ENCODE assay signal across 8 mouse cellular contexts in genomic region chr10:77901871-77902210, GRCm38 (mm10). TPM values are rescaled to one million over a fixed set of nuclear protein-coding genes. Genes with fewer than 3 reads are reported as not detected.
A peak's percentile ranks its signal among the peaks of the same experiment; 100 is the strongest.
DNase-seq lines count a peak whose midpoint lies in the region; ATAC-seq and TF ChIP-seq lines count a peak whose summit lies in the region.

No protein-coding gene starts in this region.

- H3K36me3 ChIP-seq in heart, embryonic 15.5 days: no peaks in the 10 kb centered on the region
- no peaks in the 10 kb centered on the region for H3K36me3 ChIP-seq in limb, embryonic 15.5 days
- H3K36me3 ChIP-seq in small intestine, adult 2 months (ENCODE audit: control insufficient read depth, insufficient read depth, low read length): no peaks in the 10 kb centered on the region

- peaks cover 14% of the 10 kb centered on the region for H3K4me1 ChIP-seq in heart, embryonic 15.5 days (replicated peaks)
- peaks cover 20% of the 10 kb centered on the region for H3K4me1 ChIP-seq in limb, embryonic 15.5 days
- H3K4me1 ChIP-seq in small intestine, adult 2 months (ENCODE audit: control insufficient read depth, insufficient read depth, insufficient read length, low read length): peaks cover 15% of the 10 kb centered on the region

- H3K27me3 ChIP-seq in heart, embryonic 15.5 days: peaks cover 17% of the 10 kb centered on the region
- H3K27me3 ChIP-seq in limb, embryonic 15.5 days: 0 out of 2 replicates have a peak, but pooled peaks cover 6% of the 10 kb centered on the region
- peaks cover 14% of the 10 kb centered on the region for H3K27me3 ChIP-seq in small intestine, adult 2 months (ENCODE audit: control insufficient read depth, insufficient read depth, low read length)

- no peaks in the 10 kb centered on the region for H3K9me3 ChIP-seq in heart, embryonic 15.5 days (replicated peaks)
- H3K9me3 ChIP-seq in limb, embryonic 15.5 days: no peaks in the 10 kb centered on the region

- H3K27ac ChIP-seq in layer of hippocampus, adult 2 months: no peak overlapping the region
- no peak overlapping the region for H3K27ac ChIP-seq in heart, embryonic 15.5 days
- no peak overlapping the region for H3K27ac ChIP-seq in limb, embryonic 15.5 days
- no peak overlapping the region for H3K27ac ChIP-seq in small intestine, adult 2 months (ENCODE audit: insufficient read depth, low read depth, low read length)

- H3K4me3 ChIP-seq in layer of hippocampus, adult 2 months: peak overlapping the region; percentile 70
- H3K4me3 ChIP-seq in heart, embryonic 15.5 days: peak overlapping the region; percentile 64
- peak overlapping the region; percentile 62 for H3K4me3 ChIP-seq in limb, embryonic 15.5 days
- peak overlapping the region; percentile 64 for H3K4me3 ChIP-seq in small intestine, adult 2 months (ENCODE audit: low read depth, low read length)

- ATAC-seq in heart, embryonic 15.5 days (replicated peaks; ENCODE audit: insufficient number of reproducible peaks, insufficient read depth, low FRiP score, low read depth): no peak
- peak; percentile 45; the same call in 1 of the 2 replicates for ATAC-seq in limb, embryonic 15.5 days (ENCODE audit: insufficient number of reproducible peaks, low FRiP score, low TSS enrichment, low read depth)

- TF ChIP-seq CTCF in layer of hippocampus, adult 2 months (conservative IDR thresholded peaks at IDR 0.05): no peak
- TF ChIP-seq CTCF in small intestine, adult 2 months (IDR thresholded peaks at IDR 0.05; ENCODE audit: extremely low read depth, insufficient read length, insufficient replicate concordance, low read depth, low read length): no peak

- peak overlapping the region; percentile 60 for H3K9ac ChIP-seq in heart, embryonic 15.5 days
- peak overlapping the region; percentile 49 for H3K9ac ChIP-seq in limb, embryonic 15.5 days

- TF ChIP-seq POLR2A in small intestine, adult 2 months (IDR thresholded peaks at IDR 0.05; ENCODE audit: low read depth, low read length): no peak

- 2% methylated on average over 14 of the region's 14 CpGs for WGBS in heart, embryonic 15.5 days
- WGBS in limb, embryonic 15.5 days: 2% methylated on average over 14 of the region's 14 CpGs
- 2% methylated on average over 14 of the region's 14 CpGs for WGBS in small intestine, adult 2 months

- H3K4me2 ChIP-seq in heart, embryonic 15.5 days: peak overlapping the region; percentile 97
- H3K4me2 ChIP-seq in limb, embryonic 15.5 days: peak overlapping the region; percentile 89

- peak in 1 of 2 experiments; percentile 11 for DNase-seq in layer of hippocampus, adult 2 months (ENCODE audit: low spot score in 2 of 2)
- no peak for DNase-seq in layer of hippocampus, postnatal 10 days (ENCODE audit: low spot score in 2 of 2)
- DNase-seq in cerebellum, postnatal 10 days: peak; percentile 82
- no peak for DNase-seq in gastrocnemius, adult 8-10 months (ENCODE audit: low spot score in 2 of 2)
- no peak for DNase-seq in ovary, postnatal 10 days (ENCODE audit: low spot score)

RNA-seq across cellular contexts. Expression of gene Lrrc3, which starts 0.5 kb away (rescaled TPM):
- total RNA-seq in layer of hippocampus, adult 2 months (2021): 1 to 10 TPM; 3.6 to 3.7 TPM
- total RNA-seq in layer of hippocampus, postnatal 10 days (2021): 10 to 100 TPM; 19.2 to 20.6 TPM
- polyA plus RNA-seq in heart, embryonic 15.5 days (2015; fragmentation: Nextera tagmentation; extraction: Ambion mirVana): 1.1 and 2.2 TPM in 2 replicates
- polyA plus RNA-seq in limb, embryonic 15.5 days (2015; fragmentation: Nextera tagmentation; extraction: Ambion mirVana): 3.8 and 4.0 TPM in 2 replicates
- 4.0 and 5.3 TPM in 2 replicates for polyA plus RNA-seq in small intestine, adult 2 months (2012; rRNA removed)
- total RNA-seq in gastrocnemius, adult 8-10 months (2022): under 1 TPM; 0.07 to 0.49 (median 0.08) TPM

RNA-seq across cellular contexts. Expression of gene Gm3285, which starts 40.1 kb away (rescaled TPM):
- total RNA-seq in layer of hippocampus, adult 2 months (2021): not detected
- not detected for total RNA-seq in layer of hippocampus, postnatal 10 days (2021)
- not detected in 2 replicates for polyA plus RNA-seq in heart, embryonic 15.5 days (2015; fragmentation: Nextera tagmentation; extraction: Ambion mirVana)
- not detected in 2 replicates for polyA plus RNA-seq in limb, embryonic 15.5 days (2015; fragmentation: Nextera tagmentation; extraction: Ambion mirVana)
- polyA plus RNA-seq in small intestine, adult 2 months (2012; rRNA removed): not detected in 2 replicates
- not detected for total RNA-seq in gastrocnemius, adult 8-10 months (2022)

RNA-seq across cellular contexts. Expression of gene Gm10318, which starts 49.2 kb away (rescaled TPM):
- total RNA-seq in layer of hippocampus, adult 2 months (2021): not detected
- not detected for total RNA-seq in layer of hippocampus, postnatal 10 days (2021)
- not detected in 2 replicates for polyA plus RNA-seq in heart, embryonic 15.5 days (2015; fragmentation: Nextera tagmentation; extraction: Ambion mirVana)
- polyA plus RNA-seq in limb, embryonic 15.5 days (2015; fragmentation: Nextera tagmentation; extraction: Ambion mirVana): not detected in 2 replicates
- polyA plus RNA-seq in small intestine, adult 2 months (2012; rRNA removed): not detected in 2 replicates
- not detected for total RNA-seq in gastrocnemius, adult 8-10 months (2022)

RNA-seq across cellular contexts. Expression of gene Gm36176, which starts 55.2 kb away (rescaled TPM):
- total RNA-seq in layer of hippocampus, adult 2 months (2021): not detected
- not detected for total RNA-seq in layer of hippocampus, postnatal 10 days (2021)
- polyA plus RNA-seq in heart, embryonic 15.5 days (2015; fragmentation: Nextera tagmentation; extraction: Ambion mirVana): not detected in 2 replicates
- not detected in 2 replicates for polyA plus RNA-seq in limb, embryonic 15.5 days (2015; fragmentation: Nextera tagmentation; extraction: Ambion mirVana)
- polyA plus RNA-seq in small intestine, adult 2 months (2012; rRNA removed): not detected in 2 replicates
- total RNA-seq in gastrocnemius, adult 8-10 months (2022): not detected

Comparison
In these comparisons a context has a peak if more than half of its experiments do, and no peak if none do; other contexts are left out.
1. RNA of gene Lrrc3, which starts 0.5 kb away (total RNA-seq): 19.2 to 20.6 TPM in layer of hippocampus, postnatal 10 days; 3.6 to 3.7 TPM in layer of hippocampus, adult 2 months and 0.07 to 0.49 TPM in gastrocnemius, adult 8-10 months; every median in the first group is over 4 times any median in the second.
2. DNase-seq: peak in cerebellum, postnatal 10 days (2 of 2); none in layer of hippocampus, postnatal 10 days (0 of 2), gastrocnemius, adult 8-10 months (0 of 2) and ovary, postnatal 10 days (single experiment).
3. Peak in every context shown above with its lines, with median percentiles within 50 percentile points of each other: H3K4me3 ChIP-seq.